Comparison of ENCODE assay signal across 8 mouse cellular contexts in genomic region chr8:108593891-108594290, GRCm38 (mm10).
A peak's percentile ranks its signal among the peaks of the same experiment; 100 is the strongest.
DNase-seq lines count a peak whose midpoint lies in the region; ATAC-seq and TF ChIP-seq lines count a peak whose summit lies in the region.

No protein-coding gene starts in this region.

- H3K36me3 ChIP-seq in forebrain, embryonic 13.5 days (ENCODE audit: poor library complexity, severe bottlenecking), result no peaks in the 10 kb centered on the region
- no peaks in the 10 kb centered on the region for H3K36me3 ChIP-seq in forebrain, embryonic 11.5 days (ENCODE audit: control insufficient read depth, insufficient read depth, low read length)
- H3K36me3 ChIP-seq in kidney, embryonic 14.5 days (ENCODE audit: control insufficient read depth, insufficient read depth, low read length), result no peaks in the 10 kb centered on the region
- no peaks in the 10 kb centered on the region for H3K36me3 ChIP-seq in limb, embryonic 11.5 days (ENCODE audit: control insufficient read depth, insufficient read depth, low read length)

- TF ChIP-seq CTCF in brain, embryonic 14.5 days (IDR thresholded peaks at IDR 0.05; ENCODE audit: borderline replicate concordance, extremely low read depth, insufficient read depth, insufficient read length), result no peak

- no peak overlapping the region for H3K4me3 ChIP-seq in forebrain, embryonic 13.5 days
- no peak overlapping the region for H3K4me3 ChIP-seq in forebrain, embryonic 11.5 days (ENCODE audit: low read depth, low read length)
- H3K4me3 ChIP-seq in kidney, embryonic 14.5 days (ENCODE audit: low read length), result no peak overlapping the region
- H3K4me3 ChIP-seq in limb, embryonic 11.5 days (ENCODE audit: low read depth, low read length), result no peak overlapping the region

- no peaks in the 10 kb centered on the region for H3K27me3 ChIP-seq in forebrain, embryonic 13.5 days
- no peaks in the 10 kb centered on the region for H3K27me3 ChIP-seq in forebrain, embryonic 11.5 days (ENCODE audit: control insufficient read depth, insufficient read depth, low read length)
- H3K27me3 ChIP-seq in kidney, embryonic 14.5 days (ENCODE audit: control insufficient read depth, insufficient read depth, low read length), result no peaks in the 10 kb centered on the region
- no peaks in the 10 kb centered on the region for H3K27me3 ChIP-seq in limb, embryonic 11.5 days (ENCODE audit: control insufficient read depth, insufficient read depth, low read length)

- DNase-seq in forebrain, embryonic 11.5 days (ENCODE audit: low spot score), result no peak
- DNase-seq in kidney, adult 18-20 months, result no peak
- DNase-seq in brain, embryonic 14.5 days (ENCODE audit: low read depth), result peak; percentile 78
- peak; percentile 66 for DNase-seq in limb, embryonic 11.5 days (ENCODE audit: low spot score)
- no peak for DNase-seq in frontal cortex, postnatal 25 days (ENCODE audit: low spot score in 2 of 2)
- no peak for DNase-seq in urinary bladder, adult 2 months (ENCODE audit: low spot score)

- 0 out of 2 replicates have a peak, but pooled peaks have one; percentile 13 for ATAC-seq in forebrain, embryonic 13.5 days
- no peak for ATAC-seq in forebrain, embryonic 11.5 days (replicated peaks; ENCODE audit: low FRiP score)
- peak; percentile 67; the same call in 1 of the 2 replicates for ATAC-seq in kidney, embryonic 14.5 days (ENCODE audit: low FRiP score, low TSS enrichment)
- 0 out of 2 replicates have a peak, but pooled peaks have one; percentile 51 for ATAC-seq in limb, embryonic 11.5 days (ENCODE audit: insufficient number of reproducible peaks, low FRiP score, low TSS enrichment, low read depth)

- 63% methylated on average over 9 of the region's 9 CpGs for WGBS in forebrain, embryonic 13.5 days
- WGBS in forebrain, embryonic 11.5 days, result 68% methylated on average over 9 of the region's 9 CpGs
- 26% methylated on average over 9 of the region's 9 CpGs for WGBS in kidney, embryonic 14.5 days
- WGBS in limb, embryonic 11.5 days, result 14% methylated on average over 9 of the region's 9 CpGs

- H3K9ac ChIP-seq in forebrain, embryonic 13.5 days, result no peak overlapping the region
- no peak overlapping the region for H3K9ac ChIP-seq in forebrain, embryonic 11.5 days (ENCODE audit: low read length)
- H3K9ac ChIP-seq in kidney, embryonic 14.5 days (ENCODE audit: low read depth, low read length), result no peak overlapping the region
- H3K9ac ChIP-seq in limb, embryonic 11.5 days (ENCODE audit: low read length), result 0 out of 2 replicates have a peak overlapping the region, but pooled peaks have one; percentile 4

- no peak for TF ChIP-seq POLR2A in brain, embryonic 14.5 days (IDR thresholded peaks at IDR 0.05; ENCODE audit: borderline replicate concordance, extremely low read depth, insufficient read depth, insufficient read length, poor library complexity, severe bottlenecking)

- peak overlapping the region; percentile 51; the same call in 1 of the 2 replicates for H3K27ac ChIP-seq in forebrain, embryonic 13.5 days
- H3K27ac ChIP-seq in forebrain, embryonic 11.5 days (ENCODE audit: low read depth, low read length), result no peak overlapping the region; the same call in 1 of the 2 replicates
- H3K27ac ChIP-seq in kidney, embryonic 14.5 days (ENCODE audit: low read depth, low read length), result peak overlapping the region; percentile 49; the same call in 1 of the 2 replicates
- H3K27ac ChIP-seq in limb, embryonic 11.5 days (replicated peaks; ENCODE audit: low read depth, low read length), result peak overlapping the region; percentile 63

- no peak overlapping the region for H3K4me2 ChIP-seq in forebrain, embryonic 13.5 days
- no peak overlapping the region for H3K4me2 ChIP-seq in forebrain, embryonic 11.5 days (ENCODE audit: low read depth, low read length, severe bottlenecking)
- H3K4me2 ChIP-seq in kidney, embryonic 14.5 days (replicated peaks; ENCODE audit: low read depth, low read length), result no peak overlapping the region
- H3K4me2 ChIP-seq in limb, embryonic 11.5 days (ENCODE audit: low read depth, severe bottlenecking), result no peak overlapping the region

- peaks cover 16% of the 10 kb centered on the region for H3K4me1 ChIP-seq in forebrain, embryonic 13.5 days
- no peaks in the 10 kb centered on the region; the same call in 1 of the 2 replicates for H3K4me1 ChIP-seq in forebrain, embryonic 11.5 days (replicated peaks; ENCODE audit: control insufficient read depth, insufficient read depth, low read length)
- peaks cover 21% of the 10 kb centered on the region; the same call in 1 of the 2 replicates for H3K4me1 ChIP-seq in kidney, embryonic 14.5 days (ENCODE audit: control insufficient read depth, insufficient read depth, low read length)
- H3K4me1 ChIP-seq in limb, embryonic 11.5 days (ENCODE audit: control insufficient read depth, insufficient read depth, low read length), result peaks cover 23% of the 10 kb centered on the region

- no peaks in the 10 kb centered on the region for H3K9me3 ChIP-seq in forebrain, embryonic 13.5 days (replicated peaks)
- H3K9me3 ChIP-seq in forebrain, embryonic 11.5 days (ENCODE audit: control insufficient read depth, low read length), result no peaks in the 10 kb centered on the region
- H3K9me3 ChIP-seq in kidney, embryonic 14.5 days (ENCODE audit: control insufficient read depth, low read length), result no peaks in the 10 kb centered on the region
- no peaks in the 10 kb centered on the region for H3K9me3 ChIP-seq in limb, embryonic 11.5 days (ENCODE audit: control insufficient read depth, low read length)

Comparison
In these comparisons a context has a peak if more than half of its experiments do, and no peak if none do; other contexts are left out.
1. DNase-seq: peak in brain, embryonic 14.5 days (single experiment) and limb, embryonic 11.5 days (single experiment); none in forebrain, embryonic 11.5 days (single experiment), kidney, adult 18-20 months (single experiment), frontal cortex, postnatal 25 days (0 of 2) and urinary bladder, adult 2 months (single experiment).